Mouse (Mus musculus): ENCODE results near the gene Nacad. TPM values are rescaled to one million over a fixed set of nuclear protein-coding genes. Genes with fewer than 3 reads are reported as not detected.

Gene Nacad
- polyA plus RNA-seq, 1 experiment from 2014 or later = 2.5 TPM

GRCm38 (mm10) chr11:6598191-6598889, 7.5 kb downstream of the Nacad start:
- no peak for ATAC-seq (ENCODE audit: insufficient read depth)
- Histone ChIP-seq H3K4me1 (ENCODE audit: insufficient read depth) (no peaks in the 10 kb centered on the region), H3K9ac (no peak overlapping the region), H3K4me2 (no peak overlapping the region), H3K27me3 (ENCODE audit: insufficient read depth, low read length) (no peaks in the 10 kb centered on the region), H3K27ac (ENCODE audit: low read depth) (no peak overlapping the region), H3K36me3 (ENCODE audit: insufficient read depth) (peaks cover 50% of the 10 kb centered on the region), H3K9me3 (ENCODE audit: low read depth, low read length) (no peaks in the 10 kb centered on the region), H3K4me3 (ENCODE audit: low read depth, low read length) (no peak overlapping the region)
- WGBS = 40% methylated on average over 19 of the region's 19 CpGs
- DNase-seq = no peak
- TF ChIP-seq CTCF (IDR thresholded peaks at IDR 0.05; ENCODE audit: low read depth) = no peak

DNA sequence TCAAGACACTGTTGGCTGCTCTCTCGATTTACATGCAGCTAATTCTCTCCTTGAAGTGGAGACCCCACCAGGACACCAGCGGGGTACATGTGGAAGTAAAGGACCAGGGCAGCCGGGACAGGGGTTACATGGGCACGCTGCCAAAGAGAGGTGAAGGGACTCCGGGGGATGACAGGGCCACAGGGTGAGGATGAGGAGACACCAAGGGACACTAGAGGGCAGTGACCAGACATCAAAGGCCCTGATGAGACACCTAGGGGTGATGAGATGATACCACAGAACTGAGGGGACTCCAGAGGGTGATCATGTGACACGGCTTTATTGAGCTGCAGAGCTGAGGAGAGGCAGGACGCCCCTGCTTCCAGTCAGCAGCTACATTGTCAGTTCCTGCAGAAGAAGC, 8.3 kb downstream of the Nacad start:
- no peak overlapping the region for H3K4me3 ChIP-seq (ENCODE audit: low read depth, low read length)
- no peaks in the 10 kb centered on the region for H3K9me3 ChIP-seq (ENCODE audit: low read depth, low read length)
- no peak overlapping the region for H3K9ac ChIP-seq
- H3K27ac ChIP-seq (ENCODE audit: low read depth) = no peak overlapping the region
- TF ChIP-seq CTCF (IDR thresholded peaks at IDR 0.05; ENCODE audit: low read depth) = no peak
- no peak overlapping the region for H3K4me2 ChIP-seq
- H3K27me3 ChIP-seq (ENCODE audit: insufficient read depth, low read length) = no peaks in the 10 kb centered on the region
- WGBS = 57% methylated on average over 7 of the region's 7 CpGs
- H3K4me1 ChIP-seq (ENCODE audit: insufficient read depth) = no peaks in the 10 kb centered on the region
- H3K36me3 ChIP-seq (ENCODE audit: insufficient read depth) = peaks cover 58% of the 10 kb centered on the region
- no peak for ATAC-seq (ENCODE audit: insufficient read depth)
- DNase-seq = no peak

- WGBS = 77% methylated on average over 3 of the region's 3 CpGs
- ATAC-seq (ENCODE audit: insufficient read depth) = no peak
- DNase-seq = no peak
- Histone ChIP-seq H3K4me1 (ENCODE audit: insufficient read depth) (no peaks in the 10 kb centered on the region), H3K27me3 (ENCODE audit: insufficient read depth, low read length) (no peaks in the 10 kb centered on the region), H3K36me3 (ENCODE audit: insufficient read depth) (peaks cover 68% of the 10 kb centered on the region), H3K4me2 (no peak overlapping the region), H3K9ac (no peak overlapping the region), H3K4me3 (ENCODE audit: low read depth, low read length) (no peak overlapping the region), H3K9me3 (ENCODE audit: low read depth, low read length) (no peaks in the 10 kb centered on the region), H3K27ac (ENCODE audit: low read depth) (no peak overlapping the region)
- no peak for TF ChIP-seq CTCF (IDR thresholded peaks at IDR 0.05; ENCODE audit: low read depth)
Measured at GRCm38 (mm10) chr11:6596616-6597015, 9.2 kb downstream of the Nacad start.

DNA sequence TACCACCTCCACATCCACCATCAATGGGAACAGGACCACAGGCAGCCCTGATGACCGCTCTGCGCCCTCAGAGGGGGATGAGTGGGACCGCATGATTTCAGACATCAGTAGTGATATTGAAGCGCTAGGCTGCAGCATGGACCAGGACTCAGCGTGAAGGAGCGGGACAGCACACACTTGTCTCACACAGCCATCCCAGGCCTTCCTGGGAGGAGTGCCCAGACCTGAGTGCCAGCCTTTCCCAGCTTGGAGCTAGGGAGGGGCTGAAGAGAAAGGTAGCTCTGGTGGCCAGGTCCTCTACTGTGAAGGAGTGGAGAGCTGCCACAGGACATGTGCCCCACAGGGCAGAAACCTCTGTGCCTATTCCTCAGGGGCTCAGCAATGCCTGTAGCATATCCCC, 9.6 kb downstream of the Nacad start:
- no peaks in the 10 kb centered on the region for H3K9me3 ChIP-seq (ENCODE audit: low read depth, low read length)
- TF ChIP-seq CTCF (IDR thresholded peaks at IDR 0.05; ENCODE audit: low read depth) = no peak
- no peak overlapping the region for H3K4me3 ChIP-seq (ENCODE audit: low read depth, low read length)
- H3K27ac ChIP-seq (ENCODE audit: low read depth) = no peak overlapping the region
- DNase-seq (no peak), ATAC-seq (ENCODE audit: insufficient read depth) (no peak)
- no peaks in the 10 kb centered on the region for H3K27me3 ChIP-seq (ENCODE audit: insufficient read depth, low read length)
- H3K36me3 ChIP-seq (ENCODE audit: insufficient read depth) = peaks cover 71% of the 10 kb centered on the region
- H3K9ac ChIP-seq = no peak overlapping the region
- no peak overlapping the region for H3K4me2 ChIP-seq
- H3K4me1 ChIP-seq (ENCODE audit: insufficient read depth) = no peaks in the 10 kb centered on the region
- 97% methylated on average over 6 of the region's 6 CpGs for WGBS

DNA sequence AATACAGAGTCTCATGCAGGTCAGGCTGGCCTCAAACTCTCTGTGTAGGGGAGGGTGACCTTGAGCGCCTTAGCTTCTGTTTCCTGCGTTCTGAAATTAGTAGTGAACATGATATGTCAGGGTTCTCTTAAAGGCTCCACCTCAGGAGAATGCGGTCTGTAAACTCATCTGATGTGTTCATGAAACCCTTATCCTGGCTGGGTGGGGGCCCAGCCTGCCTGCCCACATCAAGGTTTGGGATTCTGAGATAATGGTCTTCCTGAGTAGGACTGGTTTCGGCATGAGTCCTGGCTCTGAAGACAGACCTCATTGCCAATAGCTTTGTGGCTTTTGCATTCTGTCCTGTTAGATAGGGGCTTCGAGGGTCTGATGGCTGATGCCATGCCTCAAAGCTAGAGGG, 10.5 kb downstream of the Nacad start:
- WGBS = 92% methylated on average over 5 of the region's 5 CpGs
- Histone ChIP-seq H3K4me1 (ENCODE audit: insufficient read depth) (no peaks in the 10 kb centered on the region), H3K9ac (no peak overlapping the region), H3K9me3 (ENCODE audit: low read depth, low read length) (no peaks in the 10 kb centered on the region), H3K4me3 (ENCODE audit: low read depth, low read length) (no peak overlapping the region), H3K27ac (ENCODE audit: low read depth) (no peak overlapping the region), H3K27me3 (ENCODE audit: insufficient read depth, low read length) (no peaks in the 10 kb centered on the region), H3K36me3 (ENCODE audit: insufficient read depth) (peaks cover 79% of the 10 kb centered on the region), H3K4me2 (no peak overlapping the region)
- DNase-seq (no peak), ATAC-seq (ENCODE audit: insufficient read depth) (no peak)
- no peak for TF ChIP-seq CTCF (IDR thresholded peaks at IDR 0.05; ENCODE audit: low read depth)

DNA sequence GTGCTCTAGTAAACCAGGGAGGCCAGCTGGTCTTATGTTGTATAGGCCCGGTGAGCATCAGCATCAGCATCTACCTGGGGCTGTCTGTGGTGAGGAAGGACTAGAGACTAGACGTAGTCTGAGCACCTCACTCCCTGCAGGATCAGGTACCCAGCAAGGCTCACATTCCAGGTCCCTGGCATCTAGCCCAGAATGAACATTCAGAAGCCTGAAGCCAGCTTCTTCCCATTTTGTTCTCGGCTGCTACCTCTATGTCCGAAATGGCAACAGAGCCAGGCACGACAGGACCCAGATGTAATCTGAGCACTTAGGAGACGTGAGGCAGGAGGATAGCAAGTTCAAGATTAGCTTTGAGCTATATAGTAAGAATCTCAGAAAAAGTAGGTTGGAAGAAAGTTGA, 11.0 kb downstream of the Nacad start:
- WGBS = 82% methylated on average over 6 of the region's 6 CpGs

GRCm38 (mm10) chr11:6593406-6593805, 12.4 kb downstream of the Nacad start:
- DNase-seq = no peak
- H3K9me3 ChIP-seq (ENCODE audit: low read depth, low read length) = no peaks in the 10 kb centered on the region
- no peak overlapping the region for H3K4me3 ChIP-seq (ENCODE audit: low read depth, low read length)
- peaks cover 99% of the 10 kb centered on the region for H3K36me3 ChIP-seq (ENCODE audit: insufficient read depth)
- 62% methylated on average over 11 of the region's 11 CpGs for WGBS
- TF ChIP-seq CTCF (IDR thresholded peaks at IDR 0.05; ENCODE audit: low read depth) = no peak
- no peaks in the 10 kb centered on the region for H3K27me3 ChIP-seq (ENCODE audit: insufficient read depth, low read length)
- H3K9ac ChIP-seq = no peak overlapping the region
- no peak for ATAC-seq (ENCODE audit: insufficient read depth)
- H3K27ac ChIP-seq (ENCODE audit: low read depth) = no peak overlapping the region; the same call in 1 of the 2 replicates
- no peaks in the 10 kb centered on the region for H3K4me1 ChIP-seq (ENCODE audit: insufficient read depth)
- H3K4me2 ChIP-seq = no peak overlapping the region

More for the DNA sequence above, 11.0 kb downstream of the Nacad start:
- Histone ChIP-seq H3K4me2 (no peak overlapping the region), H3K36me3 (ENCODE audit: insufficient read depth) (peaks cover 84% of the 10 kb centered on the region), H3K27me3 (ENCODE audit: insufficient read depth, low read length) (no peaks in the 10 kb centered on the region), H3K9ac (no peak overlapping the region), H3K4me1 (ENCODE audit: insufficient read depth) (no peaks in the 10 kb centered on the region), H3K9me3 (ENCODE audit: low read depth, low read length) (no peaks in the 10 kb centered on the region), H3K27ac (ENCODE audit: low read depth) (no peak overlapping the region), H3K4me3 (ENCODE audit: low read depth, low read length) (no peak overlapping the region)
- ATAC-seq (ENCODE audit: insufficient read depth) (no peak), DNase-seq (no peak)
- TF ChIP-seq CTCF (IDR thresholded peaks at IDR 0.05; ENCODE audit: low read depth) = no peak

All from lung, embryonic 14.5 days (tissue).